Mouse (Mus musculus) layer of hippocampus, adult 18-20 months (tissue): ENCODE measurements around the gene Pgm1. TPM values are rescaled to one million over a fixed set of nuclear protein-coding genes. Genes with fewer than 3 reads are reported as not detected.

ENCODE experiments used
- DNase-seq, 2 experiments: peaks; one replicate each; pipeline ENCODE4 v3.0.0; 2022; ENCODE audit warnings: low spot score in 2 of 2
- long read RNA-seq: library from polyadenylated mRNA; stranded (forward); transcript quantifications from one replicate; pipeline ENCODE4 v2.0.0, GENCODE M21; 2021
- total RNA-seq, 2 experiments: library from RNA; stranded (reverse); gene quantifications; 2 replicates each; pipeline ENCODE4 v1.2.3; 2021

The Pgm1 gene
- 10 to 100 TPM; 65.0 to 67.9 TPM for total RNA-seq
- long read RNA-seq, transcript Pgm1-201 (11 exons, 2,371 nt): major isoform, 82 of 104 reads
- long read RNA-seq, partial matches to known transcripts: 11 of 104 reads
- long read RNA-seq, other reads (novel, unspliced or antisense): 11 of 104 reads

DNA sequence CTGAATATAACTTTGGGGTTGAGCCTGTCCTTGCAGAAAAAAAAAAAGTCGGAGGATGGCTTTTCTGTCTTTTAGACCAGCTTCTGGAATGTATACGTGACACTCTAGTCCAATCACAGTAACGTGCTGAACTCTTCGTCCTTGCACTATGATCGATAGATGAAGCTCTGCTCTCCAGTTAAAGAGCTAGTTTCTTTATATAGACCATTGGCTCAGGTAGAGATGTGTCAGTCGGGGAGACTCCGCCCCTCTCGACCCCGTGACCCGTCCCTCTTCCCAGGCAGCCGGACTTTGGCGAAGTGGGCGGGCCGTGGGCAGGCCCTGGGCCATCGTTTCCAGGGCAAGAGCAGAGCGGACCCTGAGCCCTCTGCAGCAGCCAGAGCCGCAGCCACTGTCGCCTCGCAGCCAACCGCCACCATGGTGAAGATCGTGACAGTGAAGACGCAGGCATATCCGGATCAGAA is at the start of gene Pgm1:
Pgm1 (plus strand) TSS at position 266 of the 464 bp plus-strand sequence.
- peak in 1 of 2 experiments; percentile 58 for DNase-seq

DNA sequence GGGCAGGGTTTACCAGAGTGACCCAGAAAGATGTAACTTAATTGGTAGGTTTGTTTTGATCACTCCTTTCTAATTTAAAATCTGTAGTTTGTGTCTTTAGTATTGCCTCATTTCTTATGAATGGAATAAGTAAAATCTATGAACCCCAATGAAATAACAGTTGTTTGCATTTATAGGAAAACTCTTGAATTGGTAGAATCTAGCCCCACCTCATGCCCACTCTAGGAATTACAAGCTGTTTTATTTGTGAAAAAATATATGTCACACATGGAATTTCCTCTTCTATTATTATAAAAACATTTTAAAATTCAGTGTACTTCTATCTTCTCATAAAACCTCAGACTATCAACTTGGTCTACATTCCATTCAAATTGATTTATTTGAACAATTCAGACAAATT is 47.3 kb upstream of the Pgm1 start:
- peak in 1 of 2 experiments; percentile 57 for DNase-seq

DNA sequence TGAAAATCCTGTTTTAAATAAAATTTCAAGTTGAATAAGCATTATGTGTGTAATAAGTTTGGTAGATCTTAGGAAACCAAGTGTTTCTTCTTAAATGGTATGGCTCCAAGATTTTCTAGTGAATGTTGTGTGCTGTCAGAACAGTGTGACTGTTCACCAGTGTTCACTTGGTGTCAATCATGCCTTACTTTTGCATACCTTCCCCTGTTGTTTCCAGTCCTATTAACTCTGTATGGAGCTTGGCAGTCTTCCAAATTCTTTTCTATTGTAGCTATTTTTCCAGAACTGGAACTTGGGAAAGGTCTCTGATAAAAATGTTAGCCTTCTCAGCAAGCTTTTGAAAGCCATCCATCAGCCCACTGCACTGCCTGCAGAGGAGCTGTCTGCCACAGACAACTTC is 46.8 kb upstream of the Pgm1 start:
- no peak for DNase-seq

DNA sequence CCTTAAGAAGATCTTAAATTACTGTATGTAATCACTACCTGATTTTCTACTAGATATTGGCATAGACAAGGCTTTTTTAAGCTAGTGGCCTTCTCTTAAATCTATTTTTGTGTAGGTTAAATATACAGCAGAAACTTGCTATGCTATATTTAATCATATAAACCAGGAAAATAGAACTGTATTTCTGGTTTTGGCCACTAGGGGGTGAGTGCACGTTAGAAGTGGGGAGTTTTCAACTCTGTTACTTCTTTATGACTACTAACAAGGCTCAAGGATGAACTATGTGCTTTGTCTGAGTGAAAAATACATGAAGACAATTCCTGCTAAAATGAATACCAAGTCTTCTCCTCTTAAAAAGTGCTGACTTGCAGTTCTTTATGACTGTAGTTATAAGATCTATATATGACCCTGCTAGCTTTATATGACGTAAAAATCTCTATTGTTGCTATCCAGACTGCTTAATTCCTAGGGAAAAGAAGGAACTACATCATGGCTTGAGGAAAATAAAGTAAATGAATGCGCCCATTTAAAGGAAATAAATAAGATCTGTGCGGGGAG is 15.2 kb upstream of the Pgm1 start:
- DNase-seq: no peak

DNA sequence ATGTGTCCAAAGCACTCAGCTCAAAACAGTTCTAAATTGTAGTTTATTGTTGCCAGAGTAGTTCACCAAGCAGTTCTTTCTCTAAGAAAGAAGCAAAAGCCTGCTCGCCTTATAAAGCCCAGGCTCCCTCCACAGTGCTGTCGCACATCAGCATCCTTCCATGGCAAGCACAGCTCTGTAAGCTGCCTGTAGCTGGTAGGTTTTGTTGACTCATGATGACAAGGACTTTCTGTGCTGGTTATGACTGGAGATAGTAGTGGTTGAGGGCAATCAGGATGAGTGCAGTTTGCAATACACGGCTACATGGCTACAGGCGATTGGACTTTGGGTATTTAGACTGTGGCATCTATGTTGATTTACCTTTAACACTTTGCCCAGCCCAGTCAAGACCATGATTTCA is 2.8 kb upstream of the Pgm1 start:
- no peak for DNase-seq

DNA sequence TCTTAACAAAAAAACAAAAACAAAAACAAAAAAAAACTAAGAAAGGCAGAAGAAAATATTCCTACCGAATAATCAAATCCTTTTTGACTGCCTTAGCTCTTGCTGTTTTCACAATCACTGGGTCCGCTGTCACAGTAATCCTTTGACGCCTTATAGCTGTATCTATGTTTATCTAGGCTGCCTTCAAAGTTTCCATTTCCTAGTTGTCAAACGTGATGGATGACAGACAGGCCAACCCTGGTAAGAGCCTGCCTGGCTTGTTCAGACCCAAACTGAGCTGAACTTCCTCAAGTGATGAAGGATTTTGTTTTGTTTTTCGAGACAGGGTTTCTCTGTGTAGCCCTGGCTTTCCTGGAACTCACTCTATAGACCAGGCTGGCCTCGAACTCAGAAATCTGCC is 693 bp upstream of the Pgm1 start:
- no peak for DNase-seq

DNA sequence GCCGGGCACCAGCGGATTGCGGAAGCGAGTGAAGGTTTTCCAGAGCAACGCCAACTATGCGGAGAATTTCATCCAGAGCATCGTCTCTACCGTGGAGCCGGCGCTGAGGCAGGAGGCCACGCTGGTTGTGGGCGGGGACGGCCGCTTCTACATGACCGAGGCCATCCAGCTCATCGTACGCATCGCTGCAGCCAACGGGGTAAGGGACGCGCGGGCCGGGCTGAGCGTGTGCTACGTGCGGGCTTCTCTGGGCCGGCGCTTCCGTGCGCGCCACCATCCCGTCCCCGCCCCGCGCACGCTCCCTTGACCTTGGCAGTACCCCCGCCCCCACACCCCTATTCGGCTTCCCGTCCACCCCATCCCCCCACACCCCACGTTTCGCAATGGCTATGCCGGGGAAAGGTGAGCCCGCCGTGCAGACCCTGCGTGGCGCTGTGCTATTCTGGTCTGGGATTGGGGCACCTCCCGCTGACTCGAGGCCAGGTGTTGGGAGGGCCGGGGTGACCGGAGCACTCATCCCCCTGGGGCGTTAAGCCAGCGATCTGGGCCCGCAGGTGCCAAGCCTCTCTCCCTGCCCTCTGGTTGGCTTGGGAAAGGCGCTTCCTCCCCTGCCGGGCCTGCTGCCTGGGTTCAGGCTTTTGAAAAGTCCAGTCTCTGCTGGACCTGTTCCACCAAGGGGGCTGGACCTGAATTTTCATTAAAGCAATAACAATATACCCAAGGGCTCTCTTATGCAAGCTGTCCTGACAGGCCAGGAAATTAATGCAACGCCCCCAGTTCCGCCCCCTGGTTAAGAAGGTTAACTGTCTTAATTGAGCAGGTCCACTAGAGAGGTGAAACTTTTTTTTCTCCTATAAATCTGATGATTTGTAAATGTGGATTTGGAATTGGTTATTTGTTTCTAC is 651 bp downstream of the Pgm1 start, which contains the start of gene Itgb3bp:
Itgb3bp (minus strand) TSS at position 201 of the 905 bp plus-strand sequence.
- DNase-seq: peak; percentile 65 to 76

DNA sequence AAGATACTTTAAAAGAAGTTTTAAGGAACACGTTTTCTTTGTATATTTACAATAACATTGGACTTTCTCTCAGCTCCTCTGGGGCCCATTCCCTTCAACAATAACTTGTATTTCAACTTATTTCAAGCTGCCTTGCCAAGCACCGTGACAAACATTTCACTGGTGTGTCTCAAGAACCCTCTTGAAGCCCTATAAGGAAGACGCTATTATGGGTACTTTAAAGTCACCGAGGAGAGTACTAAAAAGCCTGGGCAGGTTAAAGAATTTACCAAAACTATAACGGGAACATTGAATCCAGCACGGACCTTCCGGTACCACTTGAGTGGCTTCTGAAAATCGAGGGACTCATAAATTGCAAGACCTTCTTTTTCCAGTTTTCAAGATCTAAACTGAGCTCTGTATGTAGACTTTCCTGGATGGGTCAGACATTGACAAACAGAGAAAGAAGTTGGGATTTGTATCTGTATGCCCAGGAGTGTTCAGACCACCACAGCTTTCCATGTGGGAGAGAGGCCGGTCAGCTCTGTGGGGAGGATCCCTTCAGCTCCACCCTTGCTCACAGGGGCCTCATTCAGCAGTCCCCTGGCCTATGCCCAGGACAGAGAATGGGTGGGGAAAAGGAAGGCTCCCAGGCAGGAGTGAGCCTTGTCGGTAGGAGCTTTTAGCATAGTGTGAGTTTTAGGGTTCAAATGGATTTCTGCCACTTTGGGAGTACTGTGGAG is 1.5 kb downstream of the Pgm1 start:
- DNase-seq: no peak

DNA sequence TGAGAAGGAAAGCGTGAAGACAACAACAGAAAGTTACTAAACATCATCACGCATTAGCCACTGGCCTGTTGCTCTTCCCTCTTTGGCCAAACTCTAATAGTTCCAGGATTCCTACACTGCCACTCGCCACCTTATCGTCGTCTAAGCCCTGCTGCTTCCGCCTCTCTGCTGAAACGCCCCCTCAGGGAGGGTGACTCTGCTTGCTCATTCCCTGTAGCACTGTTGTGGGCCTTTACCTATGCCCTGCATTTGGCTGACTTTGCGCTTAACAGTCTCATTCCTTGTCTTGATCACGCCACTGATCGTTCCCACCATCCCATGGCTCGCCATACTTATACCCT is 2.0 kb downstream of the Pgm1 start:
- DNase-seq: no peak

DNA sequence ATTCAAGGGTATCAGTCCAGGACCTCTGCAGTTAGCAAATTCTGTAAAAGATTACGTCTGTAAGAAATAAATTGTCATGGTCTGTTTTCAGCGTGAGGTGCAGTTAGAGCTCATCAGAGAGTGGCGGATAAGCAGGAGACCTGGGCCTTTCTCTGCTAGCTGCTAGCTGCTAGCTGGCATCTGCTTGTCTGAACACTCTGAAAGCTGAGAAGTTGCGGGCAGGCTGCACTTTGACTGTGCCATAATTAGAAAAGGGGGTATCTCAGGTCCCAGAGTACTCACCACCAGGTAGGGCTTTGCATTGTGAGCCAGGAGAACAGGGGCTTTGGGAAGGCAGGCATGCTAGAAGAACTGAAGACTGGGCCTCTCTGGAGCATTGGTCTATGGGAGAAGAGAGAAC is 2.6 kb downstream of the Pgm1 start:
- no peak for DNase-seq

DNA sequence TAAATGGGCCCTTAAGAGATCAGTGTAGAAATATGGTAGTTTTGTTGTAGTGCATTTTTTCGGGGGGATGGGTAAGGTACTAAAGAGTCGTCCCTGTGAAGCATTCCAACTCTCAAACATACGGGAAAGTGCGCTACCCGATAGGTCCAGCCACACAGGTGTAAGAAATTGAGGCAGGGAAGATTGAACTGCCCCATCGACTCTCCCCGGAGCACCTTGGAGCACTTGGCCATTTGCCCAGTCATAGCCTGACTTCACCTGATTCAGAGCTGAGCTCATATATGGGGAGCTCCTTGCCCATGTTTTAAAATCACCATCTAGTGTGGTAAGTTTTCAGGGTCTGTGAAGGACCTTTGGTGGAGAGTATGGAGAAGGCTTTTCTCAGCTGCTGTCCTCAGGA is 5.6 kb downstream of the Pgm1 start:
- no peak for DNase-seq

DNA sequence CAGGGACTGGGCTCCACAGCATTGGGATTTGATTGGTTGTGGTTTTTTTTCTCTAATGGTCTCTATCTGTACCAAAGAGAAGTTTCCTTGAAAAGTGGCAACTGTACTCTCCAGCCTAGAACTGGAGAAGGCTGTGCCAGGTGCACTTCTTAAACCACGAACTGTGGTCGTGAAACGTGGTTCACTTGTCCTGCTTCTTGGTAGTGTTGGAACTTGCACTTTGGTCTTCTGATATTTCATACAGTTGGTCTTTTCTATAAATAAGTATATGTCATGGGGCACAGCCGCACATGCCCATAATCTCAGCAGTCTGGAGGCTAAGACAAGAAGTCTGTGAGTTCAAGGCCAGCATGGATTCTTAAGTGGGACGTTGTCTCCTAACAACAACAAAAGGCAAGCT is 7.1 kb downstream of the Pgm1 start:
- no peak for DNase-seq

DNA sequence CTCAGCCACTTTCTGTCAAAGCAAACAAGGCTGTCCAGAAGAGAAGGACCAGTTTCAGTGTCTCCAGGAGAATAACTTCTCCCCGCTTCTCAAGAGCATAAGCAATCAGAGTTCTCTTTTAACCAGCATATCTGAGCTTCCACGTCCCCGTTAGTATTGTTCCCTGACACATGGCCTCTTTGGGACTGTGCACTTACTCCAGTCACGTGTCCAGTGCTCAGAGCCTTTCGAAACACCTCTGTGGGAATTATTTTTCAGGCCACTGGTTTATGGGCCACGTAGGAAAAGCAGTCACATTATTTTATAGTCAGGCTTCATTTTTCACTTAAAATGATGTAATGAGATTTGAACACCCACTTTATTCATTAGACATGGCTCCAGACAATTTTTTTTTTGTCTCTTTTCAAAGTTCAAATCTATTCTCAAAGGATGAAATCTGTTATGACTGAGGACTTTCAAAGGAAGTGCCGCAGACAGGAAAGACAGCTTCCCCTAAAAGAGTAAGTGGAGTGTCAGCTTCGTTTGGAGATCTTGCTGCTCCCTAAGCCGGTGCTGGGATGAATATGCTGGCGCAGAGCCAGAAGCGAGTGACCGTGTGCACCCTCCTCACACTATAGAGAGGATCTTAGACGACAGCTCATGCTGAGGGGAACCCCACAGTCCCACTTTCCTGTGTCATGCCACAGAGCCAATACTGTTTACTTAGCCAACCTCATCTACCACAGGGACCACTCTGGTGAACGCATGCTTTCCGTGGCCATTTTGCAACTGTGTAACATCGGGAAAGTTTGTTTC is 10.7 kb downstream of the Pgm1 start:
- DNase-seq: no peak

DNA sequence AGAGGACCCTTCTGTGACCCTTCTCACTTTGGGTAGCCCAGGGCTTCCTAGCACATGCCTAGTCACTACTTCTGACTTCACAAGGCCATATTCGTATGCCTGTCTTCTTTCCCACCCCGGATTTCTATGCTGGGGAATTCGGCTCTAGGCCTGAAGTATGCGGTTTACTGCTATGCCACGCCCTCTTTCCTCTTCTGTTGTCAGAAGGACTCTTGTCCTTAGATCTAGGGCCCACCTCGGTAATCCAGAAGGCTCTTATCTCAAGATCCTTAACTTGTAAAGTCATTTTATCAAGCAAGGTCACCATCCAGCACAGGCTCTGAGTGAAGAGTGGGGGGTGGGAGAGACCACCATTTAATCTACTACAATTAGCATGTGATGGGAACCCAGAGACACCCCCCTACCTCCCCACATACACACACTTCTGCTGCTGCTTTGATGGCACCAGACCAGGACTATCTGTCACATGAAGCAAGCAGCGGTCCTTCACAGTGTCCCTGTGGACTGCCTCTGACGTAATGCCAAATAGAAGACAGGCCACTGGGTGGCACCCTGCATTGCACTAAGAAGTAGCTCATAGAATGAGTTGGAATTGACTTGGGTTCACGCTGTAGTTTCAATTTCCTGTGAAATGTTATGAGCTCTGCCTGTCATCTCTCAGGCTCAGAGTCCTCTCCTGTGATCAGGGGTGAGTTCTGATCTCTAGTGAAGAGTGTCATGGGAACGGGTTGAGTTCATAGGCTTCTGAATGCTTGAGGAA is 12.6 kb downstream of the Pgm1 start:
- no peak for DNase-seq

DNA sequence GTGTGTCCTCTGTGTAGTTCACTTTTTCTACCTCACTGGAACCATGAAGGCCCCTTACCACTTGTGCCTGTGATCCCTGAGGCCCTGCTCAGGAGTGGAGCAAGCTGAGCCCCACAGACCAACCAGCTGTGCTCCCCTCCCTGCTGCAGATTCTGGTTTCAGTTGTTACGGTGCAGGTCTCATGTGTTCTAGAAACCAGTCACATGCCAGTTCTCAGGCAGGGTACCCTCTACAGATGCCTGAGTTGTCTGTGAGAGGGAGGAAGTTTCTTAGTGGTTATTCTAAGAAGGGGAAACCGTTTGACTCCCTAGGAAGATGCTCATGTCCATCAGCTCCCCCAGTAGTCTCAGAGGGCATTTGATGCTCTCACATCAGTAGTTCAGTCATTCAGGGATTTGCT is 15.4 kb downstream of the Pgm1 start:
- DNase-seq: no peak

DNA sequence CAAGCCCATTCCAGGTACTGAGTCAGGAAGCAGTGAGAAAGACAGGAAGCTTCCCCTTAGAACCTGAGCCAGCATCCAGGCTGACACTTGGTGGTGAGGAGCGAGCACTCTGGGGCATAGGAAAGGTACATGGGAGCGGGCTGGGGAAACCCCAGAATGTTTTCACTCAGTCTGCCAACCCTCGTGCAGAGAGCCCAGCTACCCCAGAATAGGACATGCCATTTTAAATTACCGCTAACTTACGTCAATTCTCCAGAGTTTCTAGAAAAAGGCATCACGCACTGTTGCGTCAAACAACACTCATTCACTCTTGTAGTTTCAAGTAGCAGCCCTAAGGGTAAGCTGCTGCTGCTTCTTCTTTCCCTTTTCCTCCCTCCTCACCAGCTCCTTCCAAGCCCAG is 15.8 kb downstream of the Pgm1 start:
- no peak for DNase-seq

DNA sequence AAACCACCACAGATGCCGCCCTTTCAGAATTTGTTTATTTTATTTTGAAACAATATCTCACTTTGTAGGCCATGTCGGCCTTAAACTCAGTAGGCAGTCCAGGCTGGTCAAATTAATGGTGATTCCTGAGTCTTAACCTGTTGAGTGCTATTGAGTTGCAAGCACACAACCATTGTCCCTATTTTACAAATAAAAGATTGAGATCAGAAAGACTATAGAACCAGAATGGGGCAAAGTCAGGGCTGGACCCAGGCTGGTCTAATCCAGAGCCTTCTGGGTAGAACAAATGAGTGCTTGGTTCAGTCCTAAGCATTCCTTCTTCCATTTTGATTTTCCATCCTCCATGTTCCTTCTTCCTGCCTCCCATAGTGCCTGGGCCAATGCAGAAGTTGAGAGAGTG is 17.3 kb downstream of the Pgm1 start:
- DNase-seq: no peak

DNA sequence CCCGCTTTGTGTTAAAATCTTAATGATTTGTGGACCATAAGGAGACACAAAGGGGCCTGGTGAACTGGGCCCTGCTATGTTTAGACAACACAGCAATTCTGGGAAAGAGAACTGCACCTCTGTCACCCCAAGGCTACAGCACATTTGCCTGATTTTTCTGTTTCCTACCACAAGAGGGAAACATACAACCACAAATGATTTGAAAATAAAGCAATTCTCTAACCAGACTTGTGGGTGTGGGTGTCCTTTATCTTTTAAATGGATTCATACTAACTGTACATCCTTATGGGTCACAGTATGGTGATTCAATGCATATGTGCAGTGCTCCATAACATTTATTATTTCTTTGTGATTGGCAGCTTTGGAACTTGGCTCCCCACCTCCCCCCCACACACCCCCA is 18.0 kb downstream of the Pgm1 start:
- peak in 1 of 2 experiments; percentile 40 for DNase-seq

DNA sequence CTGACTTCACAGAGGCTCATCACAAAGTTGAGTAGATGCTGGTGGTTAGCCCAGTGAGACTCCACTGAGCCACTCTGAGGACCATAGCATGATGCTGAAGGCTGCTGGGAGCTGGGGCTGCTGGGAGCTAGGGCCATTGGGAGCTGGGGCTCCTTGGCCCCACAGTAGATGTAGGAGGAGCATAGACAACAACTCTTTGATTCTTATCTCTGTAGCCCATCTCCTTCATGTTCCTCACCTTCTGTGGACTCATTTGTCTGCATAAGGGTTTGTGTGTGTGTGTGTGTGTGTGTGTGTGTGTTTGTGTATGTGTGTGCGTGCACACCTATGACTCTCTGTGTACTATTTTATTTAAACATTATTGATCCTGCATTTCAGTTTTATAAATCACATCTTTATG is 18.7 kb downstream of the Pgm1 start:
- DNase-seq: no peak

DNA sequence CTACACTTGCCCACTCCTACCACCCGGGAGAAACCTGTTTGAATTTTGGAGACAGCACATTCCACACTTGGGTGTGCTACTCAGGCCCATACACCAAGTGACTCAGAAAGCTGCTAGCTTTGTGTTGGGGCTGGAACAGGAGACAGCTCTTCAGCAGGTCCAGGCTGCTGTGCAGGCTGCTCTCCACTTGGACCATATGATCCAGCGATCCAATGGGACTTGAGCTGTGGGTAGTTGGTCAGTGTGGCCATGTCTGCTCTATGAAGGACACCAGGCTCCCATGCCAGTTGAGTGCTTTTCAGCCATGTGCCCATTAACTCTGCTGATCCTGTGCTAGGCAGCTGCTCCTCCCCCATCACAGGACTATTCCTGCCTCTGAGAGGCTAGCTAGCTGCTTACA is 24.7 kb downstream of the Pgm1 start:
- DNase-seq: no peak
